Mouse (Mus musculus): Measurements from ENCODE around the gene Smap2. TPM values are rescaled to one million over a fixed set of nuclear protein-coding genes. Genes with fewer than 3 reads are reported as not detected.

The Smap2 gene
- total and polyA plus RNA-seq, 3 experiments, result 20.1 to 110 (median 29.1) TPM

GRCm38 (mm10) chr4:120952163-120952562 is 64.9 kb downstream of the Smap2 start:
- H3K4me2 ChIP-seq (ENCODE audit: insufficient read depth, low read depth, poor library complexity, severe bottlenecking), result peak overlapping the region; percentile 64
- TF ChIP-seq CHD1 (IDR thresholded peaks at IDR 0.05; ENCODE audit: low read depth, low read length), result peak; percentile 27; the same call in 1 of the 2 replicates
- 0 out of 2 replicates have a peak, but pooled peaks have one; percentile 18 for TF ChIP-seq EP300 (IDR thresholded peaks at IDR 0.05; ENCODE audit: low read length)
- no peak for TF ChIP-seq ELF1 (IDR thresholded peaks at IDR 0.05; ENCODE audit: low read depth, low read length)
- peaks cover 0 to 6% of the 10 kb centered on the region in 2 experiments for H3K36me3 ChIP-seq (replicated peaks in 1 of 2; ENCODE audit: control insufficient read depth in 1 of 2, insufficient read depth in 1 of 2, low read length in 1 of 2)
- H3K27me3 ChIP-seq (replicated peaks), result no peaks in the 10 kb centered on the region
- in situ Hi-C loops (cut with MboI; ENCODE audit: low pct_ligation_motif_present, low pct_unique_long_range_greater_than_20kb, low sequenced_read_pairs), result no loop called here
- no peaks in the 10 kb centered on the region for H3K9me3 ChIP-seq (replicated peaks; ENCODE audit: low read length)
- peak overlapping the region; percentile 87 for H3K9ac ChIP-seq (ENCODE audit: insufficient read depth, low read depth)
- H3K79me2 ChIP-seq (replicated peaks; ENCODE audit: control insufficient read depth, extremely low read depth, insufficient read depth, poor library complexity, severe bottlenecking), result no peaks in the 10 kb centered on the region
- dilution Hi-C loops (cut with MboI; ENCODE audit: extremely low pct_ligation_motif_present, extremely low pct_unique_long_range_greater_than_20kb, low sequenced_read_pairs), result no loop called here
- DNase-seq (ENCODE audit: extremely low read depth), result no peak
- peaks cover 6 to 44% of the 10 kb centered on the region in 2 experiments; a peak in 3 of 4 replicates for H3K4me1 ChIP-seq (ENCODE audit: control insufficient read depth in 1 of 2, insufficient read depth in 2 of 2)
- H3K27ac ChIP-seq (ENCODE audit: insufficient read depth, low read depth), result no peak overlapping the region
- H3K4me3 ChIP-seq (replicated peaks in 1 of 3; ENCODE audit: low read depth in 2 of 3, low read length in 2 of 3, poor library complexity in 1 of 3), result peak overlapping the region; percentile 75 to 81 (median 77)

DNA sequence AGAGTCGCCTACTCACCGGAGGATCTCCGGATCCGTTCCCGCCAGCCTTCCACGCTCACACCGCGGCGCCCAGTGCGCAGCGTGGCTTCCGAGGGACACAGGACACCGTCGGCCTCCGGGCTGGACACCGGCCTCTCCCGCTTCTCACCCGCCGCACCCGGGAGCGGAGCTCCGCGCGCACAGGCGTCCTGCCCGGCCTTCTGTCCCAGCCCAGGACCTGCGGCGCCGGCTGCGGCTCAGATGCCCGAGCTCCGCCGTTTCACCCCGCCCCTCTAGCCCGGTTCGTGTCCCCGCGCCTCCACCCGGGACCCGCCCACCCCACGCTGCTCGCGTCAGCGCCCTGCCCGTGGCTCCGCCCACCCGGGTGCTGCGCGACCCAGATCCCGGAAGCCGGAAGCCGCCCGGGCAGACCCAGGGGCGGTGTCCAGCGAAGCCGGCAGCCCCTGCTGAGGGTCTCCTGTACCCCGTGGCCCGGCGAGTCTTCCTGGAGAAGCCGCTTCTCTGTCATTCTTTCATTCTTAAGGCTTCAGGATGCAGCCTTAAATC is 65.5 kb downstream of the Smap2 start, which contains the start of gene Zfp69:
Gene Zfp69 (minus strand): TSS at position 272 of the 546 bp plus-strand sequence.
- Histone ChIP-seq H3K27ac (ENCODE audit: insufficient read depth, low read depth) (no peak within 1 kb of the TSS), H3K9me3 (replicated peaks; ENCODE audit: low read length) (no peaks in the 10 kb centered on the region), H3K27me3 (replicated peaks) (no peaks in the 10 kb centered on the region), H3K79me2 (replicated peaks; ENCODE audit: control insufficient read depth, extremely low read depth, insufficient read depth, poor library complexity, severe bottlenecking) (no peaks in the 10 kb centered on the region), H3K9ac (ENCODE audit: insufficient read depth, low read depth) (peak within 1 kb of the TSS; percentile 87), H3K4me1 (ENCODE audit: control insufficient read depth in 1 of 2, insufficient read depth in 2 of 2) (peaks cover 6 to 44% of the 10 kb centered on the region in 2 experiments; a peak in 3 of 4 replicates), H3K4me2 (ENCODE audit: insufficient read depth, low read depth, poor library complexity, severe bottlenecking) (peak within 1 kb of the TSS; percentile 83), H3K4me3 (replicated peaks in 1 of 3; ENCODE audit: low read depth in 2 of 3, low read length in 2 of 3, poor library complexity in 1 of 3) (peak within 1 kb of the TSS; percentile 75 to 81 (median 77)), H3K36me3 (replicated peaks in 1 of 2; ENCODE audit: control insufficient read depth in 1 of 2, insufficient read depth in 1 of 2, low read length in 1 of 2) (peaks cover 0 to 12% of the 10 kb centered on the region in 2 experiments)
- dilution Hi-C loops (cut with MboI; ENCODE audit: extremely low pct_ligation_motif_present, extremely low pct_unique_long_range_greater_than_20kb, low sequenced_read_pairs), result no loop called here
- TF ChIP-seq HCFC1 (IDR thresholded peaks at IDR 0.05; ENCODE audit: low read depth, low read length) (peak; percentile 66), KAT2A (IDR thresholded peaks at IDR 0.05; ENCODE audit: insufficient replicate concordance, low read length) (0 out of 2 replicates have a peak, but pooled peaks have one; percentile 14), TBP (conservative IDR thresholded peaks at IDR 0.05; ENCODE audit: low read depth, low read length) (0 out of 2 replicates have a peak, but pooled peaks have one; percentile 55), ZNF384 (IDR thresholded peaks at IDR 0.05; ENCODE audit: low read depth, low read length) (no peak), UBTF (IDR thresholded peaks at IDR 0.05; ENCODE audit: low read depth, low read length) (peak; percentile 87), NELFE (IDR thresholded peaks at IDR 0.05; ENCODE audit: low read depth, low read length) (peak; percentile 95), MAZ (IDR thresholded peaks at IDR 0.05; ENCODE audit: low read depth, low read length) (no peak), POLR2A (IDR thresholded peaks at IDR 0.05; ENCODE audit: low read depth, low read length) (peak; percentile 97), TCF12 (IDR thresholded peaks at IDR 0.05; ENCODE audit: low read depth, low read length) (peak; percentile 75; the same call in 1 of the 2 replicates), GABPA (IDR thresholded peaks at IDR 0.05; ENCODE audit: insufficient replicate concordance, low read depth, low read length) (no peak), RAD21 (IDR thresholded peaks at IDR 0.05; ENCODE audit: low read depth, low read length) (no peak), ZMIZ1 (IDR thresholded peaks at IDR 0.05; ENCODE audit: low read depth, low read length) (peak; percentile 70; the same call in 1 of the 2 replicates), ELF1 (IDR thresholded peaks at IDR 0.05; ENCODE audit: low read depth, low read length) (peak; percentile 98), NRF1 (IDR thresholded peaks at IDR 0.05; ENCODE audit: low read depth, low read length) (0 out of 2 replicates have a peak, but pooled peaks have one; percentile 41), SIN3A (IDR thresholded peaks at IDR 0.05; ENCODE audit: low read length) (peak; percentile 63), POLR2AphosphoS2 (IDR thresholded peaks at IDR 0.05; ENCODE audit: low read depth, low read length) (peak; percentile 80), IRF4 (IDR thresholded peaks at IDR 0.05; ENCODE audit: low read depth, low read length) (peak; percentile 40)
- DNase-seq (ENCODE audit: extremely low read depth), result peak; percentile 83
- in situ Hi-C loops (cut with MboI; ENCODE audit: low pct_ligation_motif_present, low pct_unique_long_range_greater_than_20kb, low sequenced_read_pairs), result no loop called here
